Mouse (Mus musculus): ENCODE measurements at regions not wholly inside any gene's neighbourhood (a gene's known extent, or its start where the extent isn't known, plus 50 kb on each side); places are given as distances from the start of the nearest gene placed in this dataset.

GRCm38 (mm10) chr4:95303337-95303736 lies 251.3 kb upstream of the Jun start:
- Histone ChIP-seq H3K27ac (ENCODE audit: low read length) (no peak overlapping the region), H3K36me3 (ENCODE audit: control insufficient read depth, insufficient read depth, low read length) (no peaks in the 10 kb centered on the region), H3K4me3 (ENCODE audit: low read depth, low read length) (no peak overlapping the region), H3K4me2 (replicated peaks; ENCODE audit: low read depth, low read length) (no peak overlapping the region), H3K9me3 (ENCODE audit: control insufficient read depth, low read depth, low read length) (no peaks in the 10 kb centered on the region), H3K9ac (replicated peaks; ENCODE audit: low read depth, low read length) (no peak overlapping the region), H3K4me1 (ENCODE audit: control insufficient read depth, insufficient read depth, low read length) (peaks cover 4% of the 10 kb centered on the region; the same call in 1 of the 2 replicates), H3K27me3 (ENCODE audit: control insufficient read depth, insufficient read depth, low read length) (no peaks in the 10 kb centered on the region)
- 60% methylated on average over 2 of the region's 2 CpGs for WGBS
- ATAC-seq (ENCODE audit: insufficient number of reproducible peaks, insufficient read depth, low FRiP score, low read depth), result no peak

DNA sequence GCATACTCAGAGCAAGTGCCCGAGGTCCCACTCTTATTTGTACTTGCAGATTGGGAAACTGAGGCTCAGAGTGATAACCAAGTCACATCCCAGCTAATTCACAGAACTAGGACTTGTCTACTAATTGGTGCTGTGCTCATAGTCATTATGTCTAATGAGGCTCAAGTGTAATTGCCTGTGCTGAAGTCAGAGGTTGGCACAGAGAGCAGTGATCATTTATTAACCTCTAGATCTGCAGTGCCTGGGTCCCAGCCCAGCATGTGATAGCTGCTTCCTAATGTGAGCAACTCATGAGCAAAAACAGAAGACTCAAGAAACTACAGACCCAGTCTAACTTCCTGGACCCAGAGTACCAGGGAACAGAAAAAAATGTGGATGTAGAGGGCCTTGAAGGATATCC lies 252.0 kb upstream of the Jun start:
- no peak overlapping the region for H3K4me2 ChIP-seq (replicated peaks; ENCODE audit: low read depth, low read length)

DNA sequence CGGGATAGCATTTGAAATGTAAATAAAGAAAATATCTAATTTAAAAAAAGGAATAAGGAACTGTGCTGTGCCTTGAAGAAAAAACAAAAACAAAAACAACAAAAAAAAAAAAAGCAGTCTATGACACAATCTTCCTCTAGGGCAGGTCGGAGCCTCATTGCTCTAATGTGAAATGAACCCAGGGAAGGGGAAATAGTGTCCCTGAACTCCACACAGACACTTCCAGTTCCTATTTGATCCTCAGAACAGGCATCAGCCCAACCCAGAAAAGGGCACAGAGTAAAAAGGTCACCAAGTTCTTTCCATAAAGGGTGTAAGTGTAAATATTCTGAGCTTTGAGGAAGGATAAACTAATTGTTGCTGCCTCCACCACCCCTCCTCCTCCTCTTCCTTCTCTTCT lies 250.2 kb upstream of the Fggy start:
- Histone ChIP-seq H3K27ac (ENCODE audit: low read length) (no peak overlapping the region), H3K4me2 (replicated peaks; ENCODE audit: low read depth, low read length) (no peak overlapping the region), H3K27me3 (ENCODE audit: control insufficient read depth, insufficient read depth, low read length) (no peaks in the 10 kb centered on the region), H3K9me3 (ENCODE audit: control insufficient read depth, low read depth, low read length) (no peaks in the 10 kb centered on the region), H3K36me3 (ENCODE audit: control insufficient read depth, insufficient read depth, low read length) (no peaks in the 10 kb centered on the region), H3K4me3 (ENCODE audit: low read depth, low read length) (no peak overlapping the region), H3K9ac (replicated peaks; ENCODE audit: low read depth, low read length) (no peak overlapping the region), H3K4me1 (ENCODE audit: control insufficient read depth, insufficient read depth, low read length) (peaks cover 4% of the 10 kb centered on the region)
- ATAC-seq (ENCODE audit: insufficient number of reproducible peaks, insufficient read depth, low FRiP score, low read depth), result no peak
- WGBS, result 93% methylated on average over 2 of the region's 2 CpGs

More for the DNA sequence above, 252.0 kb upstream of the Jun start:
- no peaks in the 10 kb centered on the region for H3K27me3 ChIP-seq (ENCODE audit: control insufficient read depth, insufficient read depth, low read length)
- ATAC-seq (ENCODE audit: insufficient number of reproducible peaks, insufficient read depth, low FRiP score, low read depth), result no peak
- H3K27ac ChIP-seq (ENCODE audit: low read length), result no peak overlapping the region
- H3K9me3 ChIP-seq (ENCODE audit: control insufficient read depth, low read depth, low read length), result no peaks in the 10 kb centered on the region
- H3K4me3 ChIP-seq (ENCODE audit: low read depth, low read length), result no peak overlapping the region
- no peaks in the 10 kb centered on the region for H3K36me3 ChIP-seq (ENCODE audit: control insufficient read depth, insufficient read depth, low read length)
- H3K9ac ChIP-seq (replicated peaks; ENCODE audit: low read depth, low read length), result no peak overlapping the region
- 84% methylated on average over 1 of the region's 1 CpGs for WGBS
- peaks cover 4% of the 10 kb centered on the region for H3K4me1 ChIP-seq (ENCODE audit: control insufficient read depth, insufficient read depth, low read length)

DNA sequence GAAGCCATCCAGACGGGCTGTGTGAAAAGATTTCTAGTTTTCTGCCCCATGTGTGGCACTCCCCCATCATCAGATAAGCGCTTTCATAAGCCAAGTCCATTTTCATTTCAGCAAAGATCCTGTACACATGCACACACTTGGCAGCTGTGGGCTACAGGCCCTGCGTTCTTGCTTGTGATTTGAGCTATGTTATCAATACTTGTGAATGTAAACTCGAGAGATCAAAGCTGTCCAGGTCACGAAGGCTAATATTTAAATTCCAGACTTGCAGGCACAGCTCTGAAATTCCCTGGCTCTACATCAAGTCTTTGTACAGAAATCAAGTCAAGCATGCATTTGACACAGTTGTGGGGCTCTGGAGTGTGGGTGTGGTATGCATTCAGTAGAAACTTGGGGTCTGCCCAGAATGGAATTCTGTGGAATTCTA lies 248.8 kb upstream of the Fggy start:
- Histone ChIP-seq H3K4me1 (ENCODE audit: control insufficient read depth, insufficient read depth, low read length) (peaks cover 2% of the 10 kb centered on the region), H3K36me3 (ENCODE audit: control insufficient read depth, insufficient read depth, low read length) (no peaks in the 10 kb centered on the region), H3K4me2 (replicated peaks; ENCODE audit: low read depth, low read length) (no peak overlapping the region), H3K27ac (ENCODE audit: low read length) (no peak overlapping the region), H3K27me3 (ENCODE audit: control insufficient read depth, insufficient read depth, low read length) (no peaks in the 10 kb centered on the region), H3K4me3 (ENCODE audit: low read depth, low read length) (no peak overlapping the region), H3K9me3 (ENCODE audit: control insufficient read depth, low read depth, low read length) (no peaks in the 10 kb centered on the region), H3K9ac (replicated peaks; ENCODE audit: low read depth, low read length) (no peak overlapping the region)
- 34% methylated on average over 5 of the region's 5 CpGs for WGBS
- ATAC-seq (ENCODE audit: insufficient number of reproducible peaks, insufficient read depth, low FRiP score, low read depth), result peak; percentile 78

DNA sequence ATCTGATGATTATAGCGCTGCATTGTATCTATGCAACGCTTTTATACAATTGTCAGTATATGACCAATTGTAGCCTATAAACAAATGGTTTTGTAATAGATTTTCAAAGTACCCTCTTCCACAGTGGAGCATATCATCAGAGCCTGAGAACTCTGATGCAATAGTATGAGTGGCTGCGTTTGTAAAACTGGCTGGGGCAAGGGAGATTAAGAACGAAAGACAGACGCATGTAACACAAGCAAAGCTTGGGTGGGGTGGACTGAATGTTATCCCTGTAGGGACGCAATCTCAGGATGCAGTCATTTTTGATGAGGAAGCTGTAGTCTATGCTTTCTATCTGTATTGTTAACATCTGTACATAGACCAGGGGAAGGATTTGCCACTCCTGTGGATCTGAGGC lies 246.9 kb upstream of the Fggy start:
- no peak overlapping the region for H3K4me2 ChIP-seq (replicated peaks; ENCODE audit: low read depth, low read length)
- H3K9ac ChIP-seq (replicated peaks; ENCODE audit: low read depth, low read length), result no peak overlapping the region
- no peaks in the 10 kb centered on the region; the same call in none of the 2 replicates for H3K4me1 ChIP-seq (ENCODE audit: control insufficient read depth, insufficient read depth, low read length)
- ATAC-seq (ENCODE audit: insufficient number of reproducible peaks, insufficient read depth, low FRiP score, low read depth), result no peak
- H3K4me3 ChIP-seq (ENCODE audit: low read depth, low read length), result no peak overlapping the region
- no peaks in the 10 kb centered on the region for H3K27me3 ChIP-seq (ENCODE audit: control insufficient read depth, insufficient read depth, low read length)
- H3K27ac ChIP-seq (ENCODE audit: low read length), result no peak overlapping the region
- no peaks in the 10 kb centered on the region for H3K36me3 ChIP-seq (ENCODE audit: control insufficient read depth, insufficient read depth, low read length)
- no peaks in the 10 kb centered on the region for H3K9me3 ChIP-seq (ENCODE audit: control insufficient read depth, low read depth, low read length)
- 48% methylated on average over 6 of the region's 6 CpGs for WGBS

DNA sequence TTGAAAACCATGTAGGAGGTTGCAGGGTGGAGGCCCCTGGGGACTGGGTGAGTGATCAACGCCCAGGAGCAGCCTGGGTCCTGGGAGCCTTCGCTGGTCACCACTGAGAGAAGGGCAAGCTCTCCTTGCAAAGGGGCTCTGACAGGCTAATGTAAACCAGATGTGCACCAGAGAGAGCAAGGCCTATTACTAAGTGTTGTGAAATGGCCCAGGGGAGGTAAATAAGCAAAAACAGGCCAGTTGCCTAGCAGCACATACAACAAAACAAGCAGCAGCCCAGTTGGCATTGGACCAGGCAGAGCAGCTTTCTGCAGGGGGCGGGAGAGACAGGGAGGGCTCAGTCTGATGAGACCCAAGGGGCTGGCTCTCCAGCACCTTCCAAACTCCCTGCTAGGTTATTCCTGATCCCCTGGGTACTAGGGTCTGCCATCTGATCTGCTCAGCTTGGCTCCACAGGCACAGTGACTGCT lies 239.5 kb upstream of the Fggy start:
- no peak overlapping the region for H3K9ac ChIP-seq (replicated peaks; ENCODE audit: low read depth, low read length)
- peak; percentile 72; the same call in 1 of the 2 replicates for ATAC-seq (ENCODE audit: insufficient number of reproducible peaks, insufficient read depth, low FRiP score, low read depth)
- 26% methylated on average over 3 of the region's 3 CpGs for WGBS
- H3K4me2 ChIP-seq (replicated peaks; ENCODE audit: low read depth, low read length), result no peak overlapping the region
- no peak overlapping the region for H3K4me3 ChIP-seq (ENCODE audit: low read depth, low read length)
- H3K36me3 ChIP-seq (ENCODE audit: control insufficient read depth, insufficient read depth, low read length), result no peaks in the 10 kb centered on the region
- H3K27ac ChIP-seq (ENCODE audit: low read length), result peak overlapping the region; percentile 75
- no peaks in the 10 kb centered on the region for H3K27me3 ChIP-seq (ENCODE audit: control insufficient read depth, insufficient read depth, low read length)
- peaks cover 14% of the 10 kb centered on the region for H3K4me1 ChIP-seq (ENCODE audit: control insufficient read depth, insufficient read depth, low read length)
- H3K9me3 ChIP-seq (ENCODE audit: control insufficient read depth, low read depth, low read length), result no peaks in the 10 kb centered on the region

DNA sequence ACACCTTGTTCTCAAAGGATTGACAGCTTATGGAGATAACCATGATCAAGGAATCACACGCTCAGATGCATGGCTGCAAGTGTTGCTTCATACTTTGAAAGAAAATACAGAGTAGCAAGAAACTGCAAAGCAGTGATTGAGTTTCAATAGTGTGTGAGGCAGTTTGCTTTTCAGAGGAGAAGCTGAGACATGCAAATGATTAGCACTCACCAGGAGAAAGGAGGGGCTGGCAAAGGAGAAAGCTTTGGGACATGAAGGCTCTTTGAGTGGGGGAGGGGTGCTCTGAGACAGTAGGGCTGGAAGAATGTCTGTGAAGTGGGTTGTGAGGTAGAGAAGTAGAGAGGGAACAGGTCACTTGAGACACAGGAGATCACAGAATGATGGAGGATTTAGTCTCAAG lies 238.7 kb upstream of the Fggy start:
- peak overlapping the region; percentile 75 for H3K27ac ChIP-seq (ENCODE audit: low read length)
- ATAC-seq (ENCODE audit: insufficient number of reproducible peaks, insufficient read depth, low FRiP score, low read depth), result no peak; the same call in 1 of the 2 replicates
- WGBS, result 27% methylated on average over 1 of the region's 1 CpGs
- no peak overlapping the region for H3K4me2 ChIP-seq (replicated peaks; ENCODE audit: low read depth, low read length)
- H3K36me3 ChIP-seq (ENCODE audit: control insufficient read depth, insufficient read depth, low read length), result no peaks in the 10 kb centered on the region
- H3K4me3 ChIP-seq (ENCODE audit: low read depth, low read length), result no peak overlapping the region
- no peaks in the 10 kb centered on the region for H3K27me3 ChIP-seq (ENCODE audit: control insufficient read depth, insufficient read depth, low read length)
- H3K4me1 ChIP-seq (ENCODE audit: control insufficient read depth, insufficient read depth, low read length), result peaks cover 14% of the 10 kb centered on the region
- no peaks in the 10 kb centered on the region for H3K9me3 ChIP-seq (ENCODE audit: control insufficient read depth, low read depth, low read length)
- H3K9ac ChIP-seq (replicated peaks; ENCODE audit: low read depth, low read length), result no peak overlapping the region

- no peaks in the 10 kb centered on the region for H3K36me3 ChIP-seq (ENCODE audit: control insufficient read depth, insufficient read depth, low read length)
Observed at GRCm38 (mm10) chr4:95319036-95319435, 238.3 kb upstream of the Fggy start.

DNA sequence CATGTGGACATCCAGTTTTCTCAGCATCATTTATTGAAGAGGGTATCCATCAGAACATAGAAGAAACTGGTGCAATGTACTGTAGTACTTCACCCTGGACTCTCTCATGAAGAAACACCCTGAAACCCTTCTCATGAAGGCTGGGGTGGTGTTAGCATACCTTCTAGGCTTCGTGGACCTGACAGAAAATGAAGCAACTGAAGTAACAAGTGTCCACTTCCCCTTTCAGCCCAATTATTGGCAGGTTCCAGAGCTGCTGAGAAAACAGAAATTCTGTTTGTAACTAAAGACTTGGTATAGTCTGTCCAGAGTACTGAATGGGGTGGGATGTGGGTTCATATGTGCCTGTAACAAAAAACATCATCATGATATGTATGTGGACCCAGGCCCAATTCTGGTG lies 231.4 kb upstream of the Fggy start:
- ATAC-seq (ENCODE audit: insufficient number of reproducible peaks, insufficient read depth, low FRiP score, low read depth), result no peak
- H3K27ac ChIP-seq (ENCODE audit: low read length), result no peak overlapping the region
- H3K27me3 ChIP-seq (ENCODE audit: control insufficient read depth, insufficient read depth, low read length), result no peaks in the 10 kb centered on the region
- no peak overlapping the region for H3K4me2 ChIP-seq (replicated peaks; ENCODE audit: low read depth, low read length)
- H3K9ac ChIP-seq (replicated peaks; ENCODE audit: low read depth, low read length), result no peak overlapping the region
- WGBS, result 79% methylated on average over 1 of the region's 1 CpGs
- no peaks in the 10 kb centered on the region for H3K4me1 ChIP-seq (ENCODE audit: control insufficient read depth, insufficient read depth, low read length)
- H3K9me3 ChIP-seq (ENCODE audit: control insufficient read depth, low read depth, low read length), result no peaks in the 10 kb centered on the region
- H3K4me3 ChIP-seq (ENCODE audit: low read depth, low read length), result no peak overlapping the region
- H3K36me3 ChIP-seq (ENCODE audit: control insufficient read depth, insufficient read depth, low read length), result no peaks in the 10 kb centered on the region

More at GRCm38 (mm10) chr4:95319036-95319435, 238.3 kb upstream of the Fggy start:
- Histone ChIP-seq H3K27me3 (ENCODE audit: control insufficient read depth, insufficient read depth, low read length) (no peaks in the 10 kb centered on the region), H3K9me3 (ENCODE audit: control insufficient read depth, low read depth, low read length) (no peaks in the 10 kb centered on the region), H3K4me1 (ENCODE audit: control insufficient read depth, insufficient read depth, low read length) (peaks cover 14% of the 10 kb centered on the region), H3K4me3 (ENCODE audit: low read depth, low read length) (no peak overlapping the region), H3K9ac (replicated peaks; ENCODE audit: low read depth, low read length) (no peak overlapping the region), H3K27ac (ENCODE audit: low read length) (peak overlapping the region; percentile 75; the same call in 1 of the 2 replicates), H3K4me2 (replicated peaks; ENCODE audit: low read depth, low read length) (no peak overlapping the region)
- peak; percentile 42; the same call in 1 of the 2 replicates for ATAC-seq (ENCODE audit: insufficient number of reproducible peaks, insufficient read depth, low FRiP score, low read depth)
- 28% methylated on average over 6 of the region's 6 CpGs for WGBS
